Mouse (Mus musculus) lung, postnatal 0 days (tissue): ENCODE data around the gene BC051665.

ENCODE experiments used
- CTCF ChIP-seq: IDR thresholded peaks from 2 replicates; pipeline ENCODE4 v1.5.1; 2016; ENCODE audit warnings: antibody characterized with exemption, mild to moderate bottlenecking
- EP300 ChIP-seq: IDR thresholded peaks from 2 replicates; pipeline ENCODE4 v1.6.1; 2016; ENCODE audit warnings: antibody characterized with exemption, mild to moderate bottlenecking, control low read depth

DNA sequence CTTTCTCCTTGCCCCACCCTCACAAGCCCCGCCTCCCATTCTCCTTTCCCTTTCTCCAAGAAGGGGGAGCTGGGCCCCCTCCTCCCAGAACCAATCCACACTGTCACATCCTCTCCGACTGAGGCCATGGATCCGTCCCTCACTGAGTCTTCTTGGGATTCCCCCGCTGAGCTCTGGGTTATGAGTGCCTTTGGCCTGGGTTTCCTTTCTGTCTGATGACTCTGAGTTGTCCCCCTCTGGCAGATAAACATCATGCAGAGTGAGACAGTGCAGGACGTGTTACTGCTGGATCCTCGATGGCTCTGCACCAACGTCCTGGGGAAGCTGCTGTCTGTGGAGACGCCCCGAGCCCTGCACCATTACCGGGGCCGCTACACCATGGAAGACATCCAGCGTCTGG lies 25.8 kb downstream of the BC051665 start:
- no peak for TF ChIP-seq CTCF
- no peak for TF ChIP-seq EP300
